Mouse (Mus musculus) mouse embryonic stem cell (cell line): Measurements from ENCODE around the gene Rere.
"Not testable (repeated sequence)": the region's sequence is repeated elsewhere in the genome, so short reads cannot be mapped to it uniquely, and the experiment has no call there.

ENCODE experiments used
- in situ Hi-C, 2 experiments: fragments of 300-500 bp; cut with MboI; formaldehyde crosslinking; loops; 1 replicate in 1 of 2; 3 replicates in 1 of 2; pipeline ENCODE4 v1.14.3; 2019 to 2020; ENCODE audit warnings: low sequenced_read_pairs in 2 of 2, low pct_unique_long_range_greater_than_20kb in 1 of 2, mixed read lengths in 1 of 2; ENCODE audit not compliant: unreplicated experiment in 1 of 2

Gene Rere

GRCm38 (mm10) chr4:150509026-150509712 is 227.7 kb downstream of the Rere start:
- in situ Hi-C loops = no loop called here

- in situ Hi-C loops = no loop called here
These were observed 228.6 kb downstream of the Rere start for GRCm38 (mm10) chr4:150510036-150510435.

- in situ Hi-C loops = not testable (repeated sequence)
These were observed 231.9 kb downstream of the Rere start for GRCm38 (mm10) chr4:150513387-150513786.

- in situ Hi-C loops = no loop called here
These were observed 234.8 kb downstream of the Rere start for GRCm38 (mm10) chr4:150516201-150516600.

GRCm38 (mm10) chr4:150517381-150517780 is 235.9 kb downstream of the Rere start:
- in situ Hi-C loops = no loop called here

GRCm38 (mm10) chr4:150518826-150519225 is 237.4 kb downstream of the Rere start:
- in situ Hi-C loops = no loop called here

- in situ Hi-C loops = no loop called here
These were observed 238.6 kb downstream of the Rere start for GRCm38 (mm10) chr4:150520069-150520468.

- in situ Hi-C loops = no loop called here
These were observed 241.0 kb downstream of the Rere start for GRCm38 (mm10) chr4:150522425-150522824.

GRCm38 (mm10) chr4:150523351-150523750 is 241.9 kb downstream of the Rere start:
- in situ Hi-C loops = no loop called here

GRCm38 (mm10) chr4:150526269-150526668 is 244.8 kb downstream of the Rere start:
- in situ Hi-C loops = no loop called here

GRCm38 (mm10) chr4:150528426-150528825 is 247.0 kb downstream of the Rere start:
- in situ Hi-C loops = no loop called here

GRCm38 (mm10) chr4:150528846-150529245 is 247.4 kb downstream of the Rere start:
- in situ Hi-C loops = no loop called here

- in situ Hi-C loops = no loop called here
These were observed 250.4 kb downstream of the Rere start for GRCm38 (mm10) chr4:150531869-150532268.

- in situ Hi-C loops = no loop called here
These were observed 255.5 kb downstream of the Rere start for GRCm38 (mm10) chr4:150536821-150537510.

GRCm38 (mm10) chr4:150539846-150540245 is 258.4 kb downstream of the Rere start:
- in situ Hi-C loops = no loop called here

GRCm38 (mm10) chr4:150540392-150541094 is 259.1 kb downstream of the Rere start:
- in situ Hi-C loops = no loop called here

- in situ Hi-C loops = no loop called here
These were observed 262.8 kb downstream of the Rere start for GRCm38 (mm10) chr4:150544231-150544630.

- in situ Hi-C loops = no loop called here
These were observed 263.3 kb downstream of the Rere start for GRCm38 (mm10) chr4:150544652-150545258.

- in situ Hi-C loops = no loop called here
These were observed 264.3 kb downstream of the Rere start for GRCm38 (mm10) chr4:150545775-150546174.
